Mouse (Mus musculus): Measurements from ENCODE around the gene Olfr1443. TPM values are rescaled to one million over a fixed set of nuclear protein-coding genes. Genes with fewer than 3 reads are reported as not detected.

Gene Olfr1443
- total RNA-seq, 2 experiments from 2014 or later = not detected

GRCm38 (mm10) chr19:12731036-12731435 is 53.1 kb downstream of the Olfr1443 start:
- intact Hi-C loops (cut with DNase I) = no loop called here
- no peak for DNase-seq

GRCm38 (mm10) chr19:12731950-12732349 is 54.0 kb downstream of the Olfr1443 start:
- no peak for DNase-seq
- intact Hi-C loops (cut with DNase I) = no loop called here

Other genes starting within 250 kb of the Olfr1443 start
- 1 to 10 TPM; 3.7 to 5.0 TPM for gene Mpeg1, start 217.3 kb upstream of the Olfr1443 start, total RNA-seq (2021)
- 100 to 1,000 TPM; 124 to 146 TPM for gene Dtx4, start 176.7 kb upstream of the Olfr1443 start, total RNA-seq (2021)
- 1 to 10 TPM; 6.3 to 7.6 TPM for gene Fam111a, start 132.4 kb upstream of the Olfr1443 start, total RNA-seq (2021)
- gene Gm4952, start 78.1 kb upstream of the Olfr1443 start, total RNA-seq (2021) = under 1 TPM; 0.30 to 0.34 TPM
- gene Glyat, start 44.8 kb upstream of the Olfr1443 start, total RNA-seq (2021) = not detected
- not detected for gene Olfr1442, start 7.7 kb upstream of the Olfr1443 start, total RNA-seq (2021)
- not detected for gene Keg1, start 17.7 kb downstream of the Olfr1443 start, total RNA-seq (2021)
- gene Cntf, start 87.5 kb downstream of the Olfr1443 start, total RNA-seq (2021) = 1 to 10 TPM; 2.1 to 2.4 TPM
- 10 to 100 TPM; 60.3 to 62.7 TPM for gene Zfp91, start 118.0 kb downstream of the Olfr1443 start, total RNA-seq (2021)
- gene Lpxn, start 118.1 kb downstream of the Olfr1443 start, total RNA-seq (2021) = under 1 TPM; 0.40 to 0.82 TPM
- not detected for gene Gm5244, start 168.6 kb downstream of the Olfr1443 start, total RNA-seq (2021)
- not detected for gene Olfr1444, start 179.2 kb downstream of the Olfr1443 start, total RNA-seq (2021)
- gene Olfr1445, start 205.7 kb downstream of the Olfr1443 start, total RNA-seq (2021) = not detected
- gene Olfr1446, start 215.4 kb downstream of the Olfr1443 start, total RNA-seq (2021) = not detected
- gene Olfr1447, start 225.6 kb downstream of the Olfr1443 start, total RNA-seq (2021) = not detected
- gene Olfr1448, start 246.3 kb downstream of the Olfr1443 start, total RNA-seq (2021) = not detected